Mouse (Mus musculus): ENCODE measurements around the gene Ankrd42.

Gene Ankrd42

GRCm38 (mm10) chr7:92566775-92567174, 70.2 kb downstream of the Ankrd42 start:
- CTCF ChIA-PET: no interaction called here

- CTCF ChIA-PET: no interaction called here
Measured at GRCm38 (mm10) chr7:92560986-92561876, 75.7 kb downstream of the Ankrd42 start, which contains the start of gene Ccdc90b. Gene Ccdc90b, plus strand, starts transcription at chr7:92561149.

- CTCF ChIA-PET: no interaction called here
Measured at GRCm38 (mm10) chr7:92558744-92559143, 78.2 kb downstream of the Ankrd42 start.

GRCm38 (mm10) chr7:92550990-92551392, 86.0 kb downstream of the Ankrd42 start:
- CTCF ChIA-PET: interaction anchor here (0.6 to 0.8 kb wide), 2 partner anchors 65 to 153 kb away, joined by 3 to 19 read pairs; no protein-coding TSS in a partner anchor

GRCm38 (mm10) chr7:92550248-92550989, 86.5 kb downstream of the Ankrd42 start:
- CTCF ChIA-PET: interaction anchor here (0.5 to 0.8 kb wide), 3 partner anchors 64 to 152 kb away, joined by 3 to 19 read pairs (median 3); no protein-coding TSS in a partner anchor

- CTCF ChIA-PET: no interaction called here
Measured at GRCm38 (mm10) chr7:92546763-92547162, 90.2 kb downstream of the Ankrd42 start.

- CTCF ChIA-PET: no interaction called here
Measured at GRCm38 (mm10) chr7:92532351-92533036, 104.4 kb downstream of the Ankrd42 start.
